Mouse (Mus musculus) adrenal gland, postnatal 14 days (tissue): ENCODE measurements around the gene Exog. TPM values are rescaled to one million over a fixed set of nuclear protein-coding genes. Genes with fewer than 3 reads are reported as not detected.

Experiments used
- DNase-seq: peaks from one replicate; pipeline ENCODE4 v3.0.0; 2021; ENCODE audit warnings: mixed read lengths
- total RNA-seq: library from RNA; stranded (reverse); gene quantifications from 2 replicates; pipeline ENCODE4 v1.2.3, GENCODE M21; 2021

Gene Exog
- total RNA-seq, 1 experiment from 2014 or later: 4.2 TPM

- DNase-seq: no peak
Observed at GRCm38 (mm10) chr9:119503613-119504012, 58.9 kb downstream of the Exog start.

DNA sequence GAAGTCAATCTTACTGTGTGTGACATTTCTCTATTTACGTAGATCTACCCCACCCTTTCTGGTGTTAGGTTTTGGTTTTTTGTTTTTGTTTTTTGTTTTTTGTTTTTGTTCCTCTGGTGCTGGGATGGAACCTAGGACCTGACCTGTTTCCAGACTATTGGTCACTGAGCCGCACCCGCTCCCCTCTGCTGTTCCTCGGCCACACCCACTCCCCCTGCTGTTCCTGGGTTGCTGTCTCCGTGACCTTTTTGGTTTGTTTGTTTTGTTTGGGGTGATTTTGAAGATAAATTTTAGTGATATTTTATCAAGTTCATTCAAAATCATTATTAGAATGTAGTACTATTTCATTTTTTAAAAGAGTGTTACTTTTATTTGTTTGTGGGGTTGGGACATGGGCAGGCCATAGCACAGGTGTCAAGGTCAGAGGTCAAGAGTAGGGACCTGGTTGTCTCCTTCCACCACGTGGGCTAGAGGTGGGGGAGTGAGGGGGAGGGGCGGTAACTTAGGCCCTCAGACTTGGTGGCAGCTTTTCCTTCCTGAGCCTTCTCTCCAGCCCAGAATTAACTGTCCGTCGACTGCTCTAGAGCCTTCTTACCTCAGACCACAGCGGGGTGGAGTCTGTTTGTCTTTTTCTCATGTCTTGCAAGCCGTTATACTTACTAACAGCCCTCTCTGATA, 60.4 kb downstream of the Exog start:
- no peak for DNase-seq

DNA sequence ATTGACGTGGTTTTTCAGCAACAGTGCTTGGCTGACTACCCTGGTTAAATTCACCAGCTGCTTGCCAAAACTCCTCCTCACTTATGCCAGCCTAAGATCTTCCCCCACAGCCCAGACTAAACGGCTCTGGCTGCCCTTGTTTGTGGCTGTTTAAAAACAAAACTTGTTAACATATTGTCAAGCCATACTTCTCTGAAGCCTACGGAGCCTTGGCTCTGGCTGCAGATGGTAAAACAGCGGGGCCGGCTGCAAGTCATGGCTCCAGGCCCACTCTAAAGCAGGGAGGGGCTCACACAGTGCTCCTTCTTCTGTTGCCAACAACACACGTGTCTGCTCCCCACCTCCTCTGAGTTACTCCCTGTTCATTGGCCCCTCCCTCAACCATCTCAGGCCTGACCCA, 66.2 kb downstream of the Exog start:
- DNase-seq: no peak

DNA sequence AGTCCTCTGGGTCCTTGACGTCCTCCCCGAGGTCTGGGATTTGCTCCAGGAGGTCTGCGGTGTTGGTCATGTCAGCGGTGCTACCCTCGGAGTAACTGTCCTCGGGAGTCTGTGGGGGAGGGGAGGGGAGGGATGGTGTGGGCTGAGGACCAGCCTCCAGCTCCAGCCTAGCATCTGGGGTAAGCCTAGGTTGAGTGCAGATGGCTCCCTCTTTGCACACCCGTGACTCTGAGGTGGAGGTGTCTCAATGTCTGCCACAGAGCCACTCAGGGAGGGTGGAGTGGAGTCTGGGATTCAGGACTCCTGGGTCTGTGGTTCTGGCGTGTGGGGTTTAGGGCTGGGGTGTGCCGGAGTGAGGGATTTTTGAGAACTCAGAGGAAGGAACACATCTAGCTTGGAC, 68.2 kb downstream of the Exog start:
- no peak for DNase-seq

- DNase-seq: no peak
Observed at GRCm38 (mm10) chr9:119513816-119514215, 69.1 kb downstream of the Exog start.

DNA sequence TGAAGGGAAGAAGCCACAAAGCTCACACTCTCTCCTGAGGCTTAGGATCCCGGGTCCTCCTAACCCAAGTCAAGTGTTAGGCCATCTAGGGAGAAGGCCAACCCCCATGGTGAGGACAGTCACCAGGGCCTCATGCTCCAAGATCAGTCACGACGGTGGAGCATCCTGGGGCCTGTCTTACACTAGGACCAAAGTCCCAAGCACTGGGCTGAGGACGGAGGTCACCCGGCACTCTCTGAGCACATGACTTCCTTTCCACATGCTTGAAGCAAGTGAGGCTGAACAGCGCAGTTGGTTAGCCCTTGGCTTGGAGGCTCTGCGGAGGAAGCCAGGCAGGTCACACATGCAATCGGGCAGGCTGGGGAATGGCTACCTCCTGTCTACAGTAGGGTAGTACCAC, 70.2 kb downstream of the Exog start:
- DNase-seq: no peak

Other genes starting within 250 kb of the Exog start
- gene Slc22a13, start 235.8 kb upstream of the Exog start, total RNA-seq: not detected in 2 replicates
- 33.8 and 36.5 TPM in 2 replicates for gene Oxsr1, start 122.5 kb upstream of the Exog start, total RNA-seq
- 106 and 108 TPM in 2 replicates for gene Acaa1a, start 105.3 kb upstream of the Exog start, total RNA-seq
- 26.2 and 27.3 TPM in 2 replicates for gene Myd88, start 103.5 kb upstream of the Exog start, total RNA-seq
- 2.0 and 10.6 TPM in 2 replicates for gene Xylb, start 87.6 kb upstream of the Exog start, total RNA-seq
- gene Slc22a14, start 79.4 kb upstream of the Exog start, total RNA-seq: 0.19 TPM in 1 of 2 replicates, not detected in the other
- gene Acvr2b, start 42.8 kb upstream of the Exog start, total RNA-seq: 4.8 and 6.6 TPM in 2 replicates
- 0.22 and 0.56 TPM in 2 replicates for gene Scn5a, start 134.1 kb downstream of the Exog start, total RNA-seq